ENCODE assay signal across 9 mouse cellular contexts in the genomic region with DNA sequence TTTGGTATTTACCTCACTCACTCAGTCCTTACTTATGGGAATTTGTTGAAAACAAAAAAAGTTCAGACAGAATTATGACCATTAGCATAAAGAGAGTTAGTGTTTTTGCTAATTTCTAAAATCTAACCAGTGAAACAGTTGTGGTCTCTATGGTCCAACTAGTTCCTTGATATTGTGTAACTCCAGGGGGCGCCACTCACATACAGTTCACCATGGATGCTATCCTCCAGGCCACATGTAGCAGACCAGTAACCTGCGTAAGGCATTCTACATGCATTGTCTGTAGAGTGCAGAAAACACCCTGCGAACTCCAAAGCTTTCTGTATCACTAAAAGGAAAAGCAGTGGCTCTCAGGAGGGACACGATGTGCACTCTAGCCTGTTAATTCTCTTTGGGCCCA.
DNase-seq lines count a peak whose midpoint lies in the region; ATAC-seq and TF ChIP-seq lines count a peak whose summit lies in the region.
"Had no signal": no experiment of that assay in that cellular context is flagged by ENCODE, and none has a peak within 500 bp of the region (broad histone marks: within the 10 kb centered on the region; RNA-seq: fewer than 3 reads in every experiment).

No protein-coding gene starts in this region.

- peak; percentile 55 for DNase-seq in ovary, postnatal 36 days (ENCODE audit: low spot score)
- DNase-seq in ovary, adult 18-20 months (ENCODE audit: low spot score), result no peak
- DNase-seq in brain, embryonic 14.5 days (ENCODE audit: low read depth), result peak; percentile 69
- peak; percentile 70 for DNase-seq in liver
- peak; percentile 47 for DNase-seq in neural tube, embryonic 11.5 days (ENCODE audit: low spot score)

- H3K27me3 ChIP-seq in intestine, postnatal 0 days (replicated peaks; ENCODE audit: control insufficient read depth, insufficient read depth, low read length), result no peaks in the 10 kb centered on the region
- no peaks in the 10 kb centered on the region for H3K27me3 ChIP-seq in neural tube, embryonic 11.5 days (ENCODE audit: control insufficient read depth, insufficient read depth, low read length)
- H3K27me3 ChIP-seq: stomach, embryonic 15.5 days had no signal

- WGBS in intestine, postnatal 0 days, result 38% methylated on average over 4 of the region's 4 CpGs
- WGBS in neural tube, embryonic 11.5 days, result 55% methylated on average over 4 of the region's 4 CpGs

- no peaks in the 10 kb centered on the region for H3K36me3 ChIP-seq in intestine, postnatal 0 days (ENCODE audit: control insufficient read depth, insufficient read depth)
- H3K36me3 ChIP-seq in neural tube, embryonic 11.5 days (ENCODE audit: control insufficient read depth, insufficient read depth, low read length), result no peaks in the 10 kb centered on the region
- H3K36me3 ChIP-seq: stomach, embryonic 15.5 days had no signal

- no peak overlapping the region for H3K9ac ChIP-seq in intestine, postnatal 0 days (ENCODE audit: low read depth, low read length)
- no peak overlapping the region for H3K9ac ChIP-seq in neural tube, embryonic 11.5 days (ENCODE audit: low read length)
- H3K9ac ChIP-seq: stomach, embryonic 15.5 days had no signal

- H3K4me3 ChIP-seq in embryonic fibroblast, embryonic 13.5 days (ENCODE audit: insufficient read depth, low read length), result no peak overlapping the region
- no peak overlapping the region for H3K4me3 ChIP-seq in intestine, postnatal 0 days (ENCODE audit: low read depth, low read length)
- no peak overlapping the region for H3K4me3 ChIP-seq in neural tube, embryonic 11.5 days (ENCODE audit: low read depth, low read length)
- H3K4me3 ChIP-seq: stomach, embryonic 15.5 days had no signal

- no peaks in the 10 kb centered on the region for H3K4me1 ChIP-seq in embryonic fibroblast, embryonic 13.5 days (ENCODE audit: control insufficient read depth, insufficient read depth, low read length)
- H3K4me1 ChIP-seq in intestine, postnatal 0 days (replicated peaks; ENCODE audit: control insufficient read depth, insufficient read depth, low read length), result no peaks in the 10 kb centered on the region
- H3K4me1 ChIP-seq in neural tube, embryonic 11.5 days (ENCODE audit: control insufficient read depth, insufficient read depth, low read length), result no peaks in the 10 kb centered on the region
- H3K4me1 ChIP-seq: stomach, embryonic 15.5 days had no signal

- H3K27ac ChIP-seq in embryonic fibroblast, embryonic 13.5 days (ENCODE audit: insufficient read depth, low read length), result no peak overlapping the region
- no peak overlapping the region for H3K27ac ChIP-seq in intestine, postnatal 0 days (ENCODE audit: low read depth, low read length)
- H3K27ac ChIP-seq in neural tube, embryonic 11.5 days (ENCODE audit: low read depth, low read length), result no peak overlapping the region
- H3K27ac ChIP-seq: stomach, embryonic 15.5 days had no signal

- ATAC-seq in intestine, postnatal 0 days, result no peak
- 0 out of 2 replicates have a peak, but pooled peaks have one; percentile 48 for ATAC-seq in neural tube, embryonic 11.5 days (ENCODE audit: insufficient read depth, low FRiP score, low TSS enrichment)
- no peak for ATAC-seq in activated CD4-positive, CD25-positive, alpha-beta regulatory T cell, adult 4 months

- H3K9me3 ChIP-seq in intestine, postnatal 0 days (ENCODE audit: control insufficient read depth), result no peaks in the 10 kb centered on the region
- no peaks in the 10 kb centered on the region for H3K9me3 ChIP-seq in neural tube, embryonic 11.5 days (ENCODE audit: control insufficient read depth, low read length)
- H3K9me3 ChIP-seq: stomach, embryonic 15.5 days had no signal

- TF ChIP-seq POLR2A in brain, embryonic 14.5 days (IDR thresholded peaks at IDR 0.05; ENCODE audit: borderline replicate concordance, extremely low read depth, insufficient read depth, insufficient read length, poor library complexity, severe bottlenecking), result no peak
- TF ChIP-seq POLR2A in embryonic fibroblast, embryonic 13.5 days (IDR thresholded peaks at IDR 0.05; ENCODE audit: low read depth, low read length), result no peak

- peak; percentile 50; the same call in 1 of the 2 replicates for TF ChIP-seq CTCF in brain, embryonic 14.5 days (IDR thresholded peaks at IDR 0.05; ENCODE audit: borderline replicate concordance, extremely low read depth, insufficient read depth, insufficient read length)
- peak; percentile 29; the same call in 1 of the 2 replicates for TF ChIP-seq CTCF in embryonic fibroblast, embryonic 13.5 days (IDR thresholded peaks at IDR 0.05; ENCODE audit: borderline replicate concordance, insufficient read depth, low read length)
- TF ChIP-seq CTCF in intestine, postnatal 0 days (IDR thresholded peaks at IDR 0.05; ENCODE audit: low read depth), result peak; percentile 85

- no peak overlapping the region for H3K4me2 ChIP-seq in intestine, postnatal 0 days (replicated peaks; ENCODE audit: low read depth)
- H3K4me2 ChIP-seq in neural tube, embryonic 11.5 days (ENCODE audit: low read depth), result no peak overlapping the region
- H3K4me2 ChIP-seq: stomach, embryonic 15.5 days had no signal

Comparison
In these comparisons a context has a peak if more than half of its experiments do, and no peak if none do; other contexts are left out.
1. CTCF ChIP-seq: peak in every context shown above with its lines; median percentile 85 in intestine, postnatal 0 days; 50 in brain, embryonic 14.5 days; 29 in embryonic fibroblast, embryonic 13.5 days.